Mouse (Mus musculus) megakaryocyte, embryonic 14.5 days (primary cell): ENCODE data around the gene Proz.

Experiments used
- FLI1 ChIP-seq: IDR thresholded peaks from 2 replicates; pipeline ENCODE4 v1.6.1; 2012; ENCODE audit warnings: low read length, inconsistent platforms, mixed read lengths
- GATA1 ChIP-seq: IDR thresholded peaks from 3 replicates; pipeline ENCODE4 v1.6.1; 2012; ENCODE audit warnings: mixed read lengths, low read length, inconsistent platforms, borderline replicate concordance

DNA sequence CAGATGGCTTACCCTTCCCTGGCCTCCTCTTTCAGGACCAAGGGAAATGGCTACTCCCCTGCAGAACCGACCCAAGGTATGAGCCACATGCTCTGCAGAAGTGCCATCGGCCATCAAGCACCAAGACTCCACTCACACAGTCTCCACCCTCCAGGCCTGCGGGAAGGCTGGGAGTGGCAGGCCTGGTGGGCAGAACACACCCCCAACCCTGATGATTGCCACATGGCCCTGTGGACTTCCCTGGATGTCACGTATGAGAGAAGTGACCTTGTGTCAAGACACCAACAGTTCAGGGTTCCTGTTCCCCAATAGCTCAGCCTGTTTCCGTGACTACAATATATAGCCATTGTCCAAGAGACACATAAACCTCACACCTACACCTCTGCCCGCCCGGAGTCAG lies 23.7 kb upstream of the Proz start, which contains the start of gene F10:
- no peak for TF ChIP-seq GATA1
- TF ChIP-seq FLI1: no peak
